Mouse (Mus musculus): ENCODE measurements around the gene Bach1. TPM values are rescaled to one million over a fixed set of nuclear protein-coding genes. Genes with fewer than 3 reads are reported as not detected.

Gene Bach1
- polyA plus RNA-seq, 1 experiment from 2014 or later, result 13.7 TPM

DNA sequence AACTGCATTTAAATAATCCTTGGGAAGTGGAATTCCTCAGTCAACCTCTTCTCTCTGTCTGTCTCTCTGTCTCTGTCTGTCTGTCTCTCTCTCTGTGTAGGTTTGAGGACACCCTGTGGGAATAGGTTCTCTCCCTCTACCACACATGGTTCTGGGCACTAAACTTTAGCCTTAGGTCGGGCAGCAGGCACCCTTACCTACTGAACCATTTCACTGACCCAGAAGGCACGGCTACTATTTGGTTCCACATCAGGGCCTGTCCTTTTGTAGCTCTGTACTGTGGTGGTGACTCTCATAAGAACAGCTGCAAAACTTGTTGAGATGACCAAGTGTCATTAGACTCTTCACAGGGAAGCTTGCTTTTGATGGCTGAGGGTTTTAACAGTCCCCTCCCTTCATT is 3.1 kb downstream of the Bach1 start:
- 88% methylated on average over 2 of the region's 2 CpGs for WGBS
- no peak for ATAC-seq (ENCODE audit: insufficient read depth, low FRiP score, low read depth)
- Histone ChIP-seq H3K4me3 (replicated peaks) (no peak overlapping the region), H3K36me3 (no peaks in the 10 kb centered on the region), H3K4me2 (no peak overlapping the region), H3K9me3 (no peaks in the 10 kb centered on the region), H3K27me3 (replicated peaks) (no peaks in the 10 kb centered on the region), H3K4me1 (peaks cover 25% of the 10 kb centered on the region), H3K27ac (no peak overlapping the region), H3K9ac (no peak overlapping the region)

DNA sequence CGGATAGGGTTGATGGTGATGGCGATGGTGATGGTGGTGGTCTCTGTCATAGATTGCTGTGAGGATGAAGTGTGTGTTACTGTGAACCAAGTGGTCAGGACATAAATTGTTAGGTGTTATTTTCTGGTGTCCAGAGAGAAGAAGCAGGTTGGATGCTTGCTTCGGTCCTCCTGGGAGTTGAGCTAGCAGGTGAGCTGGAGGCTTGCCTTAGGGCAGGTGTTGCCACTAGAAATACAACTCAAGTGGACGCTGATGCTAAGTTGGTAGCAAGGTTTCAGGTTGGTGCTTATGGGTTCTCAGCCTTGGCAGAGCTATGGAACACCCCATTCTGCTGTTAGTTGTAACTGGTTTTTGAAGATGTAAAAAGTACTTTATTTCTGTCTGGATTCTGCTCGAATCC is 4.1 kb downstream of the Bach1 start:
- Histone ChIP-seq H3K27ac (no peak overlapping the region), H3K4me3 (replicated peaks) (no peak overlapping the region), H3K4me1 (peaks cover 29% of the 10 kb centered on the region), H3K4me2 (no peak overlapping the region), H3K9me3 (no peaks in the 10 kb centered on the region), H3K9ac (no peak overlapping the region), H3K27me3 (replicated peaks) (no peaks in the 10 kb centered on the region), H3K36me3 (no peaks in the 10 kb centered on the region)
- no peak for ATAC-seq (ENCODE audit: insufficient read depth, low FRiP score, low read depth)
- 93% methylated on average over 5 of the region's 5 CpGs for WGBS

DNA sequence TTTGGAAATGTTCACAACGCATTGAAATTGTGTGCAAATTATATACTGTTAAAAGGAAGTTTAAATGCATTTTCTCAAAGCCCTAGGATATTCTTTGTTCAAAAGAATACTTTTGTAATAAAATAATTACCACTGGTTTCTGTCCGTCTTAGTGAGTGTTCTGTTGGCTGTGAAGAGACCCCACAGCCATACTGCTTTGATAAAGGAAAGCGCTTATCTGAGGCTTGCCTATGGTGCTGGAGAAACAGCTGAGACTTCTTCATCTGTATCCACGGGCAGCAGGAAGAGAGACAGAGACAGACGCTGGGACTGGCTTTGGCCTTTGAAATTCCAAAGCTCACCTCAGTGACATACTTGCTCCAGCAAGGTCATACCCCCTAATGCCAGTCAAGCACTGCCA is 5.5 kb downstream of the Bach1 start:
- H3K9ac ChIP-seq, result no peak overlapping the region
- no peaks in the 10 kb centered on the region for H3K27me3 ChIP-seq (replicated peaks)
- H3K4me3 ChIP-seq (replicated peaks), result no peak overlapping the region
- no peak overlapping the region for H3K27ac ChIP-seq
- H3K9me3 ChIP-seq, result no peaks in the 10 kb centered on the region
- H3K4me2 ChIP-seq, result no peak overlapping the region
- no peak for ATAC-seq (ENCODE audit: insufficient read depth, low FRiP score, low read depth)
- WGBS, result 62% methylated on average over 5 of the region's 5 CpGs
- peaks cover 30% of the 10 kb centered on the region for H3K4me1 ChIP-seq
- no peaks in the 10 kb centered on the region for H3K36me3 ChIP-seq

DNA sequence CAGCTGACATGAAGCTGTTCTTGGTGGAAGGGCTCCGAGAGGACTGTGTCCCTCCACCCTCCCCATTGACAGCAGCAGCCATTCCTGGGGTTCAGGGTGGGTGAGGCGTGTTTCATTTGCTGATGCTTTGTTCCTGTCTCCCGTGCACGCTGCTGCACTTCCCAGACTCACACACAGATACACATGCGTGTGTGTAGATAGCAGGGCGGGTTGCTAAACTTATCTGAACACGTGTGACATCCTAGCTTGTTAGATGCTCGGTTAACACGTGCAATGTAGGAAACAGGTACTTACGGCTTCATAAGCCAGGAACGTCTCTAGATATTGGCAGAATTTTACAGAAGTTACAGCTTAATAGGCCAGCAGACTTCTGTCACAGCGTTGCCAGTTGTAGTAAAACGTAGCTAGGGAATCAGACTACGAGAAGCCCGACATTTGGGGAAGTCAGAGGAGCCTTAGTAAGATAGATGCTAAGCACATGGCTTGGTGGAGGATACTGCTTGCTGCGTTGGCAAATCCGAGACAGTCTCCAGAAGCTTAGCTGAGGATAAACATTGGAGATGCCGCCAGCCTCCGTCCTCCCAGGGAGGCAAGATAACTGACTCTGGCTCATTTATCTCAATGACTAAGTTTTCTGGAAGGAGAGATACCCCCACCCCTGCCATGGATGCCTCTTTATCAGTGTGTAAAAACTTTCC is 7.3 kb downstream of the Bach1 start:
- Histone ChIP-seq H3K9me3 (no peaks in the 10 kb centered on the region), H3K36me3 (no peaks in the 10 kb centered on the region), H3K27ac (no peak overlapping the region), H3K4me2 (peak overlapping the region; percentile 29), H3K9ac (no peak overlapping the region), H3K4me3 (replicated peaks) (no peak overlapping the region), H3K4me1 (peaks cover 27% of the 10 kb centered on the region), H3K27me3 (replicated peaks) (no peaks in the 10 kb centered on the region)
- peak; percentile 81 for ATAC-seq (ENCODE audit: insufficient read depth, low FRiP score, low read depth)
- 29% methylated on average over 19 of the region's 19 CpGs for WGBS

DNA sequence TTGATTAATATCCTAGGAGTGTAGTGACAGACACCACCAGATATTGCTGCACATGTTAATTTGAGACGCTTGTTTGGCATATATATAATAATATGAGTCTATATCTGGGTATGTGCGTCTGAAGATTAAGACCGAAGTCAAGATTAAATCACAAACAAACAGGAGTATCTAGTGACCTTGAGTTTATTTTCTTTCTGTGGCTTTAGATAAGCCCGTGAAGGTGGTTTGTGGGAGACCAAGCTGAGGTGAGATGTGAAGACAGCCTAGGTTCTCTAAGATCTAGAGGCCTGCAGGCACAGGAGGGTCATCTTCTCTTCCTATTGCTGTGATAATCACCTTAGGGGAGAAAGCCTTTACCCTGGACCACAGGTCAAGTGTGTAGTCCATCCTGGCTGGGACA is 8.6 kb downstream of the Bach1 start:
- no peak overlapping the region for H3K4me3 ChIP-seq (replicated peaks)
- peaks cover 27% of the 10 kb centered on the region for H3K4me1 ChIP-seq
- H3K9ac ChIP-seq, result no peak overlapping the region
- ATAC-seq (ENCODE audit: insufficient read depth, low FRiP score, low read depth), result no peak
- no peaks in the 10 kb centered on the region for H3K9me3 ChIP-seq
- H3K27me3 ChIP-seq (replicated peaks), result no peaks in the 10 kb centered on the region
- H3K4me2 ChIP-seq, result no peak overlapping the region
- WGBS, result 55% methylated on average over 4 of the region's 4 CpGs
- H3K27ac ChIP-seq, result no peak overlapping the region
- H3K36me3 ChIP-seq, result no peaks in the 10 kb centered on the region

DNA sequence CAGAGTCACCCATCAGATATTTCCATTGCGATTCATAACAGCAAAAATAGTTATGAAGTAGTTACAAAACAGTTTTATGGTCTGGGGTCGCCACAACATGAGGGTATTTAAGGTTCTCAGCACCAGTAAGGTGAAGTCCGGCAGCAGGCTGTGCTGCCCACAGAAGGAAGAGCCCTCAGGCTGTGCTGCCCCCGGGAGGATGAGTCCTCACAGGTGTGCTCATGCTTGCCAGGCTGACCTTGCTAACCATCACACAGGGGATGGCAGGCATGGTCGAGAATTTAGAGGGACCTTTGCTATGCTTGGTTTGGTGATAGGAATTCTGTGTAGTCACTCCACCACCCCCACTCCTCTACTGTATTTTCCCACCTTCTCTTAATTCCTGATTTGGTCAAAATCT is 9.8 kb downstream of the Bach1 start:
- Histone ChIP-seq H3K4me2 (no peak overlapping the region), H3K4me1 (peaks cover 27% of the 10 kb centered on the region), H3K27ac (no peak overlapping the region), H3K27me3 (replicated peaks) (no peaks in the 10 kb centered on the region), H3K36me3 (no peaks in the 10 kb centered on the region), H3K9ac (no peak overlapping the region), H3K9me3 (no peaks in the 10 kb centered on the region), H3K4me3 (replicated peaks) (no peak overlapping the region)
- WGBS, result 74% methylated on average over 5 of the region's 5 CpGs
- no peak for ATAC-seq (ENCODE audit: insufficient read depth, low FRiP score, low read depth)

DNA sequence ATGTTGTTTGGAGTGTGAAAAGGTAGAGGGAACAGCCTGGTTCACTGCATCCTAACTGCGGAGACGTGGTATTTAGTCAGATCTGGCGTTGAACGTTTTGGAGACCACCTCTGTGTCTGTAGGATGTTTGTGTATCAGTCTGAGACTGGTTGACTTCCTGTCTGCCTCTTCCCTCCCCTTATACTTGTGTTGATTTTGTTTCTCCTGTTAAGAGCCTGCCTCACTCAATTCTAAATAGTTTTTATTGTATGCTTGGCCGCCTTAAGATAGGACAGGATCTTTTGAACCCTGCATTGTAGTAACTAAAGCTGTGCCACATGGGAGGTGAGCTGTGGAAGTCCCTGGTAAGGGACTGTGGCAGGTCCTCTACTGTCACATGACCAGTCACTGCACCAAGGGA is 10.4 kb downstream of the Bach1 start:
- Histone ChIP-seq H3K36me3 (no peaks in the 10 kb centered on the region), H3K27me3 (replicated peaks) (no peaks in the 10 kb centered on the region), H3K4me1 (peaks cover 27% of the 10 kb centered on the region), H3K4me2 (no peak overlapping the region), H3K9me3 (no peaks in the 10 kb centered on the region), H3K4me3 (replicated peaks) (no peak overlapping the region), H3K27ac (no peak overlapping the region), H3K9ac (no peak overlapping the region)
- ATAC-seq (ENCODE audit: insufficient read depth, low FRiP score, low read depth), result no peak
- WGBS, result 33% methylated on average over 5 of the region's 5 CpGs

DNA sequence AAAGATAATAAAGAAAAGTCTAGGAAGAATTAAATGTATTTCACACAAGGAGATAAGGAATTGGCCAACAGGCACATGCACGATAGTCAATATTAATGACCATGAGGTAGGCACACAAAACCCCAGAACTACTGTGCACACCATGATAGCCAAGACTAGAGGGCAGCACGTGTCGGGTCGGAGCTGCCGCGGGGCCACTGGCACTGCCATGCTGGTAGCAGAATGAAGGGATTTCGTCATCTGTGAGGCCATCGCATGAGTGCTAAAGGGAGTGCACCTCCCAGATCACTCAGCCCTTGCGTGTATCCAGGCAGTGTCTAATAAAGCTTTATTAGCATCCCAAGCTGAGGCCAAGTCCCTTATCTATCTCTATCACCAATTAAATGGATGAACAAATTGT is 11.2 kb downstream of the Bach1 start:
- Histone ChIP-seq H3K27me3 (replicated peaks) (no peaks in the 10 kb centered on the region), H3K4me1 (peaks cover 23% of the 10 kb centered on the region), H3K9me3 (no peaks in the 10 kb centered on the region), H3K36me3 (no peaks in the 10 kb centered on the region), H3K4me2 (no peak overlapping the region), H3K27ac (no peak overlapping the region), H3K9ac (no peak overlapping the region), H3K4me3 (replicated peaks) (no peak overlapping the region)
- no peak for ATAC-seq (ENCODE audit: insufficient read depth, low FRiP score, low read depth)
- 94% methylated on average over 9 of the region's 9 CpGs for WGBS

DNA sequence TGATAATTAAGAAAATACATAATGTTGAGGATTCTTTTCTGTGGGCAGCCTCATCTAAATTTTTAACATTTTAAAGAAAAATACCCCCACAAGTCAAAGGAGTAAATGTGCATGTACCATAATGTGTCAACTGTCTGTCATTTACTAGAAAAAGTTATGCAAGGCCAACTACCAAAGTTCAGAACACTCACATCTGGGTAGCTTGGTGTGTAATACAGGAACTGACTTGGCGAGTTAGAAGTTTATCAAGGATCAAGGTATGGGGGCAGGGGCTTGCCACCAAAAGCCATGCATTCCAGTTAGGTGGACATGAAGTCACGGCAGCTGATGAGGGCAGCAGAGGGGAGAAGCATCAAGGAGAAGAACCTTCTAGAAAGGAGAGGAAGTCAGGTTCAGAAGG is 13.2 kb downstream of the Bach1 start:
- ATAC-seq (ENCODE audit: insufficient read depth, low FRiP score, low read depth), result no peak
- 75% methylated on average over 2 of the region's 2 CpGs for WGBS

DNA sequence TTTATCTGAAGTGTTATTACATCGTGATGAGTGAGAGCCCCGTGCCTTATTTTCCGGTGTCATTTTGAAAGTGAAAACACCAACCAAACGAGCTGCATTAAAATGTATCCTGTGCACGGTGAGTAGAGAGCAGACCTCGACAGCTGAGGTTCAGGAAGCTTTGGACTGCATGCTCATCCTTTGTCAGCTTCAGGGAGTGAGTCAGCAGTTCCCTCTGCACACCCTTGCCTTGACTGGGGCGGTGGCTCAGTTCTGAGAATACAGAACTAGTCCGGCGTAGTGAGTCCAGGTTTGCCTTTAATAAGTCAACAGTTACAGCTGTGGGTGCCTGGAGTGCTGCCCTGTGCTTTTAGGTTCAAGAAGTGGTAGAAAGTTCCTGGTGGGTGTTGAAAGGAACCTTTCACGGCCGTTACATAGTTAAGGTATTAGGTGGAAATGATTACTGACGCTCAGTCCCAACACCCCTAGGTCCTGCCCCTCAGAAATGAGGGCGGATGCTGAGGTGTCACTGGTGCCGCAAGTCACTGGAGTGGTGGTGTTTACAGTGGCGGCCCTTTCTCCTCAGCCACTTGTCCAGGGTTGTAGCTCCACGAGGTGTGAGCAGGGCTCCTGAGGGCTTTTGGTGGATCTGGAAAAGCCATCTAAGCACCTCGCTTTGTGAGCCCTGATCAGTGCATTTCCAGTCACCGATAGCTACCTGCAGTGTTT is 14.4 kb downstream of the Bach1 start:
- peak overlapping the region; percentile 48 for H3K27ac ChIP-seq
- no peak overlapping the region for H3K9ac ChIP-seq
- 0 out of 2 replicates have a peak, but pooled peaks cover 4% of the 10 kb centered on the region for H3K4me1 ChIP-seq
- ATAC-seq (ENCODE audit: insufficient read depth, low FRiP score, low read depth), result peak; percentile 93
- H3K36me3 ChIP-seq, result peaks cover 7% of the 10 kb centered on the region; the same call in 1 of the 2 replicates
- H3K9me3 ChIP-seq, result no peaks in the 10 kb centered on the region
- no peak overlapping the region for H3K4me2 ChIP-seq
- WGBS, result 61% methylated on average over 18 of the region's 18 CpGs
- H3K4me3 ChIP-seq (replicated peaks), result no peak overlapping the region
- no peaks in the 10 kb centered on the region for H3K27me3 ChIP-seq (replicated peaks)

More for the DNA sequence above, 13.2 kb downstream of the Bach1 start:
- Histone ChIP-seq H3K9ac (no peak overlapping the region), H3K27me3 (replicated peaks) (no peaks in the 10 kb centered on the region), H3K4me3 (replicated peaks) (no peak overlapping the region), H3K4me1 (0 out of 2 replicates have a peak, but pooled peaks cover 8% of the 10 kb centered on the region), H3K4me2 (no peak overlapping the region), H3K36me3 (peaks cover 7% of the 10 kb centered on the region; the same call in 1 of the 2 replicates), H3K9me3 (no peaks in the 10 kb centered on the region), H3K27ac (no peak overlapping the region)

DNA sequence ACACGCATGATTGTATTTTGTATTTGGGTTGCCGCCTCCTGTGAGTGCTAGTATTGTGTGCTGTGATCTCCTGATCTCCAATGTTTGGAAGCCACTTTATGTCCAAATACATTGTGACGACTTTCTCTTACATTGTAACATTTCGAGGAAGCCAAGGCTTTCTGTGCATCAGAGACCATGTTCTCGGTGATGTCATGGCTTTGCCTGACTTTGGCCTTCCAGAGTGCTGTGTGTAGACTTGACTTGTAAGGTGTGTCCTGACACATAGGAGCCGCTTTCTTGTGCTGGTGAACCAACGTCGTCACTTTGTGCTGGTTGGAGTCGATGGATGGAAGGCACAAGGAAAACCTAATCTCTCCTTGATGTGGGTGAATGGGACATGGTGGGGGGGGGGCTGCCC is 15.8 kb downstream of the Bach1 start:
- WGBS, result 84% methylated on average over 9 of the region's 9 CpGs
- no peak for ATAC-seq (ENCODE audit: insufficient read depth, low FRiP score, low read depth)
- Histone ChIP-seq H3K9ac (no peak overlapping the region), H3K9me3 (no peaks in the 10 kb centered on the region), H3K27ac (no peak overlapping the region), H3K4me3 (replicated peaks) (no peak overlapping the region), H3K4me2 (no peak overlapping the region), H3K36me3 (peaks cover 11% of the 10 kb centered on the region; the same call in 1 of the 2 replicates), H3K4me1 (0 out of 2 replicates have a peak, but pooled peaks cover 4% of the 10 kb centered on the region), H3K27me3 (replicated peaks) (no peaks in the 10 kb centered on the region)

DNA sequence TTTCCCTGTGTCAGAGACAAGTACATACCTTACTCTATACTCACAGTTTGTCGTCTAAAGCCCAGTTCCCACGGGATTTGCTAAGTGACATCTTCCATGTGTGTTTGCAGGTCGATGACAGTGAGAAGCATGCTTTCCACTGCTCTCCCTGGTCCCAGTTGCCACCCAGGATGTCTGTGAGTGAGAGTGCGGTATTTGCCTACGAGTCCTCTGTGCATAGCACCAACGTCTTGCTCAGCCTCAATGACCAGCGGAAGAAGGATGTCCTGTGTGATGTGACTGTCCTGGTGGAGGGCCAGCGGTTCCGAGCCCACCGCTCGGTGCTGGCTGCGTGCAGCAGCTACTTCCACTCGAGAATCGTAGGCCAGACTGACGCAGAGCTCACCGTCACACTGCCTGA is 16.5 kb downstream of the Bach1 start:
- H3K9me3 ChIP-seq, result no peaks in the 10 kb centered on the region
- H3K9ac ChIP-seq, result no peak overlapping the region
- no peak overlapping the region for H3K27ac ChIP-seq
- no peak for ATAC-seq (ENCODE audit: insufficient read depth, low FRiP score, low read depth)
- no peak overlapping the region for H3K4me2 ChIP-seq
- H3K36me3 ChIP-seq, result peaks cover 15% of the 10 kb centered on the region; the same call in 1 of the 2 replicates
- H3K4me3 ChIP-seq (replicated peaks), result no peak overlapping the region
- 87% methylated on average over 16 of the region's 16 CpGs for WGBS
- no peaks in the 10 kb centered on the region for H3K27me3 ChIP-seq (replicated peaks)
- 0 out of 2 replicates have a peak, but pooled peaks cover 4% of the 10 kb centered on the region for H3K4me1 ChIP-seq

Measured in stomach, embryonic 15.5 days (tissue).